Mouse (Mus musculus): ENCODE measurements around the gene Arpc1a.
"Not testable (repeated sequence)": the region's sequence is repeated elsewhere in the genome, so short reads cannot be mapped to it uniquely, and the experiment has no call there.

Arpc1a gene

DNA sequence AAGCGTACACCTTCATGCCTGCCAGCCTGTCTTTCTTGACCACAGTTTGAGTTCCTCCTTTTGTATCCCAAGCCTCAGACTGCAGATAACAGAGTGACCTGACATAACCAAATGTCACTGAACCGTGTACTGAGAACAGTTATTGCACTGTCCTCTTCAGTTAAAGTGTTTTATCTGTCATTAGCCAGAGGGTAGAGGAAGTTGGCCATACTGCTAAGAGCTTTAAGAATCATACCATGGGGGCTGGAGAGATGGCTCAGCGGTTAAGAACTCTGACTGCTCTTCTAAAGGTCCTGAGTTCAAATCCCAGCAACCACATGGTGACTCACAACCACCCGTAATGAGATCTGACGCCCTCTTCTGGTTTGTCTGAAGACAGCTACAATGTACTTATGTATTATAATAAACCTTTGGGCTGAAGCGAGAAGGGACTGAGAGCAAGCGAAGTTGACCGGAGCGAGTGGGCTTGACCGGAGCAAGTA, 14.8 kb downstream of the Arpc1a start:
- Histone ChIP-seq H3K9me3 (ENCODE audit: low read length) (no peaks in the 10 kb centered on the region), H3K4me1 (replicated peaks; ENCODE audit: low read depth, low read length) (peaks cover 15% of the 10 kb centered on the region), H3K36me3 (ENCODE audit: insufficient read depth, low read length) (peaks cover 90% of the 10 kb centered on the region), H3K4me3 (replicated peaks; ENCODE audit: low read length) (no peak overlapping the region), H3K27me3 (ENCODE audit: insufficient read depth, low read length) (no peaks in the 10 kb centered on the region)
- no peak for TF ChIP-seq CTCF (conservative IDR thresholded peaks at IDR 0.05; ENCODE audit: low read length)
- no peak for TF ChIP-seq POU5F1 (IDR thresholded peaks at IDR 0.05; ENCODE audit: borderline replicate concordance, low read length)
- no peak for TF ChIP-seq NANOG (IDR thresholded peaks at IDR 0.05; ENCODE audit: borderline replicate concordance, low read length)

DNA sequence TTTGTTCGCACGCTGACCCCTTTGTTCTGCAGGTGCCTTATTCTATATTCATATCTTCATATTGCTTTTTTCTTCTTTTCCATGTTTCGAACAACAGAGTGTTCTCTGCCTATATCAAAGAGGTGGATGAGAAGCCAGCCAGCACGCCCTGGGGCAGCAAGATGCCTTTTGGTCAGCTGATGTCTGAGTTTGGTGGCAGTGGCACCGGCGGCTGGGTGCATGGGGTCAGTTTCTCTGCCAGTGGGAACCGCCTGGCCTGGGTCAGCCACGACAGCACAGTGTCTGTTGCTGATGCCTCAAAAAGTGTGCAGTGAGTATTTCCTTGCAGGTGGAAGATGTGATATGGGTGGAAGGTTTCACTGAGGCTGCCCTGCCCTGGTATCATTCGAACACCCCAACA, 17.3 kb downstream of the Arpc1a start:
- Histone ChIP-seq H3K4me3 (replicated peaks; ENCODE audit: low read length) (no peak overlapping the region), H3K4me1 (replicated peaks; ENCODE audit: low read depth, low read length) (peaks cover 12% of the 10 kb centered on the region), H3K9me3 (ENCODE audit: low read length) (no peaks in the 10 kb centered on the region), H3K36me3 (ENCODE audit: insufficient read depth, low read length) (peaks cover 93% of the 10 kb centered on the region), H3K27me3 (ENCODE audit: insufficient read depth, low read length) (no peaks in the 10 kb centered on the region)
- TF ChIP-seq POU5F1 (IDR thresholded peaks at IDR 0.05; ENCODE audit: borderline replicate concordance, low read length) (no peak), NANOG (IDR thresholded peaks at IDR 0.05; ENCODE audit: borderline replicate concordance, low read length) (no peak), CTCF (conservative IDR thresholded peaks at IDR 0.05; ENCODE audit: low read length) (no peak)

DNA sequence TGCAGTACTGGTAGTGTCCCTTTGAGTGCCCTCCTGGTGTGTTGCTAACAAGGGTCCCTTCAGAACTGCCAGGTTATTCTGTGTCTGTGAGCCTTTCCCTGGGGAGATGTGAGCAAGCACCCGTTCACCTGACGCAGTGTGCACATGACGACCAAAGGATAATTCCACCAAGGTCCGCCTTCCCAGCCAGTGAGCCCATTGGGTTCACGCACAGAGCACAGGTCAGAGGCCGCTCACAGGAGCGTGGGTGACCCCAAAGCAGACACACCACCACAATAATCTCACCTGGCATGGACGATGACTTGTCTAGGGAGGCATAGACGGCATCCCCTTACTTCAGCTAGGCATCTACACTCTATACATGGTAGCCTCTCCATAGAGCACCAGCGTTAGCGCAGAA, 17.8 kb downstream of the Arpc1a start:
- H3K4me1 ChIP-seq (replicated peaks; ENCODE audit: low read depth, low read length); H3K9me3 ChIP-seq (ENCODE audit: low read length); H3K4me3 ChIP-seq (replicated peaks; ENCODE audit: low read length); H3K27me3 ChIP-seq (ENCODE audit: insufficient read depth, low read length): not testable (repeated sequence)
- H3K36me3 ChIP-seq (ENCODE audit: insufficient read depth, low read length), result peaks cover 93% of the 10 kb centered on the region

DNA sequence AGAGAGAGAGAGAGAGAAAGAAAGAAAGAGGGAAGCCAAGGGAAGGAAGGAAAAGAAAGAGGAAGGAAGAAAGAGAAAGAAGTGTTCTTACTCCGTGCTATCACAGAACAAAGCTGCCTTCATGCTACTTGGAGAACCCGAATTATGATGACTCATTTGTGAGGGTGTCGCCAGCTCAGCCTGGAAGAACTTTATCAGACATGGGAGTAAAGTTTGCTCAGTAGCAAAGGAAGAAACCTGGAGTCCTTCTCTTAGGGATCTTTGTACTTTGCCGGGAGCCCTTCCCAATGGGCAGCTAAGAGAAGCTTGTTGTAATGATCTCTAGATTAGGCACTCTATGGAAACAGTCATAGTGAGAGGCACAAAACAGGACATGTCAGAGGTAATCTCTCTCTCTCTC, 19.1 kb downstream of the Arpc1a start:
- Histone ChIP-seq H3K27me3 (ENCODE audit: insufficient read depth, low read length) (no peaks in the 10 kb centered on the region), H3K9me3 (ENCODE audit: low read length) (no peaks in the 10 kb centered on the region), H3K4me3 (replicated peaks; ENCODE audit: low read length) (no peak overlapping the region), H3K4me1 (replicated peaks; ENCODE audit: low read depth, low read length) (peaks cover 5% of the 10 kb centered on the region; the same call in 1 of the 2 replicates), H3K36me3 (ENCODE audit: insufficient read depth, low read length) (peaks cover 93% of the 10 kb centered on the region)
- TF ChIP-seq CTCF (conservative IDR thresholded peaks at IDR 0.05; ENCODE audit: low read length) (no peak), POU5F1 (IDR thresholded peaks at IDR 0.05; ENCODE audit: borderline replicate concordance, low read length) (no peak), NANOG (IDR thresholded peaks at IDR 0.05; ENCODE audit: borderline replicate concordance, low read length) (no peak)

DNA sequence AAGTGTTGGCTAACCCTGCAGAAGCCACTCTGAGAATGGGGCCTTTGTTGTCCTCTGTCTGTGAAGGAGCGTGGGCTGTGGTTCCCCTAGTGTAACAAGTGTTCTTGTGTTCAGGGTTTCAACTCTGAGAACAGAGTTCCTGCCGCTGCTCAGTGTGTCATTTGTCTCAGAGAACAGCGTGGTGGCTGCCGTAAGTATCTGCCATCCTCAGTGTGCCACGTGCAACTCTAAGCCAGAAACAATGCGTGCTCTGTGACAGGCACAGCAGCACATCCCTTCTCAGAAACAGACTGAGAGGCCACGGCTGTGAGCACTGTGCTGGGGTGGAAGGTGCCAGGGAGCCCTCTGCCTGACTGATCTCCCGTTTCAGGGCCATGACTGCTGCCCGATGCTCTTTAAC, 20.7 kb downstream of the Arpc1a start:
- Histone ChIP-seq H3K27me3 (ENCODE audit: insufficient read depth, low read length) (no peaks in the 10 kb centered on the region), H3K9me3 (ENCODE audit: low read length) (no peaks in the 10 kb centered on the region)
- TF ChIP-seq NANOG (IDR thresholded peaks at IDR 0.05; ENCODE audit: borderline replicate concordance, low read length) (no peak), POU5F1 (IDR thresholded peaks at IDR 0.05; ENCODE audit: borderline replicate concordance, low read length) (no peak), CTCF (conservative IDR thresholded peaks at IDR 0.05; ENCODE audit: low read length) (no peak)

DNA sequence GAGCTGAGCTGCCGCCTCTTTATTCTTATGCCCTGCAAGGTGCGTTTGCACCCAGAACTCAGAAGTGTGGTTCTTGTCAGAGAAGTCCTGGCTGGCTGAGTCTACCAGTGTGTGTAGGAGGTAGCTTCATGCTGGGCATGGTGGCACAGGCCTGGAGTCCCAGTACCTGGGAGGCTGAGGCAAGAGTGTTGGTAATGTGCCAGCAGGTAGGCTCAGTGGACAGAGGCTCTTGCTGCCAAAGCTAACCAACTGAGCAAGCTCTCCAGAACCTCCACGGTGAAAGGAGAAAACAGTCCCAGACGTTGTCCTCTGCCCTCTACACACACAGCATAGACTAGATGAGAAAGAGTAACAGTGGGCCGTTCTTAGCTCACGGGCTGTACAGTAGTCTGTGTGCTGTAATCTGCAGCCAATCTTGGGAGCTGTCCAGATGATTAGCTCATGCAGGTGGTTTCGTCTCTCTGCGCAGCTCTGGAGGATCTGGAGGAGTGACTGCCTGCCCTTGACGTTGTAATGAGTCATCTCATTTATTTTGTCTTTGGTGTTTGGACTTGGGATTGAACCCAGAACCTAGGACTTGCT, 22.2 kb downstream of the Arpc1a start:
- Histone ChIP-seq H3K4me1 (replicated peaks; ENCODE audit: low read depth, low read length) (peaks cover 18% of the 10 kb centered on the region), H3K9me3 (ENCODE audit: low read length) (no peaks in the 10 kb centered on the region), H3K27me3 (ENCODE audit: insufficient read depth, low read length) (no peaks in the 10 kb centered on the region), H3K36me3 (ENCODE audit: insufficient read depth, low read length) (peaks cover 95% of the 10 kb centered on the region), H3K4me3 (replicated peaks; ENCODE audit: low read length) (no peak overlapping the region)
- TF ChIP-seq POU5F1 (IDR thresholded peaks at IDR 0.05; ENCODE audit: borderline replicate concordance, low read length) (no peak), NANOG (IDR thresholded peaks at IDR 0.05; ENCODE audit: borderline replicate concordance, low read length) (no peak), CTCF (conservative IDR thresholded peaks at IDR 0.05; ENCODE audit: low read length) (no peak)

More for the DNA sequence above, 20.7 kb downstream of the Arpc1a start:
- Histone ChIP-seq H3K4me1 (replicated peaks; ENCODE audit: low read depth, low read length) (peaks cover 5% of the 10 kb centered on the region; the same call in 1 of the 2 replicates), H3K4me3 (replicated peaks; ENCODE audit: low read length) (no peak overlapping the region), H3K36me3 (ENCODE audit: insufficient read depth, low read length) (peaks cover 94% of the 10 kb centered on the region)

DNA sequence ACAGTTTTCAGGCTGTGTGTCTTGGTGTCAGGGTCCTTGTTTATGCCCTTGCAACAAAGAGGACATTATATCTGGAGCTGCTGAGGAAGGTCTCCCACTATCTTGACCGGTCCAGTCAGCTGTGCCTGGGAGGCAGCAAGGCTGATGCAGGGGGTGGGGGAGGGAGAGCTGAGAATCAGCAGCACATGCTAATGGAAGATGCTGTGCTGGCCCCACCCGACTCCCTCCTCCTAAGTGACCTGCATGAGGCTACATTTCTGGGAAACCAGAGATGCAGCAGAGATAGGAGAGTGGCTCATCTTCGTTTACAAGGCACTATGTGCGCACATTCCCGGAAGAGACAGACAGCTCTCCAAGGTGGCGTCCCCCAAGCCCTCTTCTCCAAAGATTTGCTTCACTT, 26.8 kb downstream of the Arpc1a start:
- H3K4me3 ChIP-seq (replicated peaks; ENCODE audit: low read length), result no peak overlapping the region
- H3K9me3 ChIP-seq (ENCODE audit: low read length), result no peaks in the 10 kb centered on the region
- H3K36me3 ChIP-seq (ENCODE audit: insufficient read depth, low read length), result peaks cover 54% of the 10 kb centered on the region
- TF ChIP-seq NANOG (IDR thresholded peaks at IDR 0.05; ENCODE audit: borderline replicate concordance, low read length), result no peak
- TF ChIP-seq POU5F1 (IDR thresholded peaks at IDR 0.05; ENCODE audit: borderline replicate concordance, low read length), result no peak
- no peak for TF ChIP-seq CTCF (conservative IDR thresholded peaks at IDR 0.05; ENCODE audit: low read length)
- peaks cover 29% of the 10 kb centered on the region for H3K4me1 ChIP-seq (replicated peaks; ENCODE audit: low read depth, low read length)
- H3K27me3 ChIP-seq (ENCODE audit: insufficient read depth, low read length), result peaks cover 9% of the 10 kb centered on the region

DNA sequence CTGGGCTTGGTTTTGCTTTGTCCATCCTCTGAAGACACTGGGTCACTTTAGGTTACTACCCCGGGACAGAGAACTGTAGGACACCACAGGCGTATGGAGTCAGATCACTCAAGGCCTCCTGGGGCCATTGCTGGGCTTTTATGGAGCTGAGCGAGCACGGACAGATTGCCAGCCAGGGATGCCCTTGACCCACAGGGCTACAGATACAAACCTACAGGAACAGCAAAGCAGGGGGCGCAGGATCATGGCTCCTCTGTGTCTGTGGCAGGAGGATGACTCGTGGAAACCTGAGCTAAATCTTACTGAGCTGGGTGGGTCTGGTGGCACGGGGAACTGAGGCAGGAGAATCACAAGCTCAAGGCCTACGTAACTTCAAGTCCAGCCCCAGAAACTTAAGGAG, 28.9 kb downstream of the Arpc1a start:
- Histone ChIP-seq H3K9me3 (ENCODE audit: low read length) (no peaks in the 10 kb centered on the region), H3K27me3 (ENCODE audit: insufficient read depth, low read length) (peaks cover 9% of the 10 kb centered on the region), H3K4me1 (replicated peaks; ENCODE audit: low read depth, low read length) (peaks cover 50% of the 10 kb centered on the region), H3K4me3 (replicated peaks; ENCODE audit: low read length) (no peak overlapping the region), H3K36me3 (ENCODE audit: insufficient read depth, low read length) (peaks cover 32% of the 10 kb centered on the region)
- no peak for TF ChIP-seq NANOG (IDR thresholded peaks at IDR 0.05; ENCODE audit: borderline replicate concordance, low read length)
- no peak for TF ChIP-seq POU5F1 (IDR thresholded peaks at IDR 0.05; ENCODE audit: borderline replicate concordance, low read length)
- TF ChIP-seq CTCF (conservative IDR thresholded peaks at IDR 0.05; ENCODE audit: low read length), result no peak

DNA sequence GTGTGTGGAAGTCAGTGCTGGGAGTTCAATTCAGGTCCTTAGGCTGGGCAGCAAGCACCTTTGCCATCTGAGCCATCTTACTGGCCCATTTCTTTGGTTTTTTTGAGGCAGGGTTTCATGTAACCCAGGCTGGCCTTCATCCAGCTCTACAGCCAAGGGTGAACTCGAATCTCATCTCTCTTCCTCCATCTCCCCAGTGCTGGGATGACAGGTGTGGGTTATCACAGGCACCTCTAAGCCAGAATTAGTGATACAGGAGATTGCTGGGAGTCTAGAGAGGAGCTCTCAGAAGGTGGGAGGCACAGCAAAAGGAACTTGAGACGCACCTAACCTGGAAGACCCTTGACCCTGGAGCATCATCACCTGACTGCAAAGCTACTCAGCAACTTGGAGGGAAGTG, 29.8 kb downstream of the Arpc1a start:
- Histone ChIP-seq H3K27me3 (ENCODE audit: insufficient read depth, low read length) (peaks cover 9% of the 10 kb centered on the region), H3K4me1 (replicated peaks; ENCODE audit: low read depth, low read length) (peaks cover 57% of the 10 kb centered on the region), H3K36me3 (ENCODE audit: insufficient read depth, low read length) (peaks cover 25% of the 10 kb centered on the region), H3K4me3 (replicated peaks; ENCODE audit: low read length) (peak overlapping the region; percentile 89), H3K9me3 (ENCODE audit: low read length) (no peaks in the 10 kb centered on the region)
- TF ChIP-seq NANOG (IDR thresholded peaks at IDR 0.05; ENCODE audit: borderline replicate concordance, low read length) (no peak), POU5F1 (IDR thresholded peaks at IDR 0.05; ENCODE audit: borderline replicate concordance, low read length) (no peak), CTCF (conservative IDR thresholded peaks at IDR 0.05; ENCODE audit: low read length) (no peak)
